Mouse (Mus musculus) cerebellum, postnatal 10 days (tissue): ENCODE results near the gene Pptc7.

ENCODE experiments used
- DNase-seq, 2 experiments: peaks; one replicate each; pipeline ENCODE4 v3.0.0; 2021; ENCODE audit warnings: mixed read lengths in 2 of 2

Pptc7 gene

GRCm38 (mm10) chr5:122284183-122285028 lies at the start of gene Pptc7:
Gene Pptc7 (plus strand): TSS chr5:122284365.
- peak; percentile 98 to 99 for DNase-seq

- peak; percentile 27 to 50 for DNase-seq
Observed at GRCm38 (mm10) chr5:122235196-122235836, 48.8 kb upstream of the Pptc7 start.

- DNase-seq: no peak
Observed at GRCm38 (mm10) chr5:122237200-122237599, 47.0 kb upstream of the Pptc7 start.

- no peak for DNase-seq
Observed at GRCm38 (mm10) chr5:122239618-122240017, 44.5 kb upstream of the Pptc7 start.

GRCm38 (mm10) chr5:122240521-122240920 lies 43.6 kb upstream of the Pptc7 start:
- DNase-seq: peak; percentile 61 to 74

- no peak for DNase-seq
Observed at GRCm38 (mm10) chr5:122240989-122241388, 43.2 kb upstream of the Pptc7 start.

- DNase-seq: no peak
Observed at GRCm38 (mm10) chr5:122242521-122243123, 41.5 kb upstream of the Pptc7 start.

GRCm38 (mm10) chr5:122243781-122244523 lies 40.2 kb upstream of the Pptc7 start:
- DNase-seq: peak; percentile 70 to 75

GRCm38 (mm10) chr5:122245186-122245585 lies 39.0 kb upstream of the Pptc7 start:
- peak in 1 of 2 experiments; percentile 46 for DNase-seq

- peak; percentile 54 to 57 for DNase-seq
Observed at GRCm38 (mm10) chr5:122246547-122247167, 37.5 kb upstream of the Pptc7 start.

GRCm38 (mm10) chr5:122247529-122247928 lies 36.6 kb upstream of the Pptc7 start:
- no peak for DNase-seq

- DNase-seq: no peak
Observed at GRCm38 (mm10) chr5:122247934-122248333, 36.2 kb upstream of the Pptc7 start.

GRCm38 (mm10) chr5:122249281-122249680 lies 34.9 kb upstream of the Pptc7 start:
- DNase-seq: no peak

GRCm38 (mm10) chr5:122251895-122252606 lies 32.1 kb upstream of the Pptc7 start:
- peak in 1 of 2 experiments; percentile 48 for DNase-seq

- no peak for DNase-seq
Observed at GRCm38 (mm10) chr5:122258027-122258741, 26.0 kb upstream of the Pptc7 start.

- no peak for DNase-seq
Observed at GRCm38 (mm10) chr5:122262104-122262503, 22.1 kb upstream of the Pptc7 start.

GRCm38 (mm10) chr5:122263933-122264905 lies 19.9 kb upstream of the Pptc7 start, which contains the start of gene Tctn1:
Gene Tctn1 (minus strand): TSS chr5:122264460.
- peak; percentile 96 to 97 for DNase-seq

GRCm38 (mm10) chr5:122265187-122265586 lies 19.0 kb upstream of the Pptc7 start:
- no peak for DNase-seq

- DNase-seq: no peak
Observed at GRCm38 (mm10) chr5:122265942-122266341, 18.2 kb upstream of the Pptc7 start.

GRCm38 (mm10) chr5:122267136-122267535 lies 17.0 kb upstream of the Pptc7 start:
- DNase-seq: no peak
